Mouse (Mus musculus) myocyte (in vitro differentiated cells): ENCODE results near the gene Cldn3. TPM values are rescaled to one million over a fixed set of nuclear protein-coding genes. Genes with fewer than 3 reads are reported as not detected.

Experiments
- H3K27me3 ChIP-seq: one replicate; pipeline ENCODE4 v1.6.1; 2011; ENCODE audit not compliant: control insufficient read depth, insufficient read depth, insufficient read length
- H3K36me3 ChIP-seq: one replicate; pipeline ENCODE4 v1.6.1; 2011; ENCODE audit not compliant: control insufficient read depth, insufficient read depth
- H3K4me2 ChIP-seq: one replicate; pipeline ENCODE4 v1.6.1; 2011; ENCODE audit warnings: low read depth, control low read depth
- H3K4me3 ChIP-seq: one replicate; pipeline ENCODE4 v1.5.1; 2011; ENCODE audit warnings: mild to moderate bottlenecking, control low read depth, moderate library complexity
- H3K79me2 ChIP-seq: one replicate; pipeline ENCODE4 v1.6.1; 2011; ENCODE audit not compliant: control insufficient read depth, insufficient read depth
- H3ac ChIP-seq: one replicate; pipeline ENCODE4 v1.6.1; 2011; ENCODE audit not compliant: control insufficient read depth, insufficient read length
- CEBPB ChIP-seq: IDR thresholded peaks from 2 replicates; pipeline ENCODE4 v1.6.1; 2011; ENCODE audit warnings: mild to moderate bottlenecking, moderate library complexity; ENCODE audit not compliant: poor library complexity, insufficient read depth, severe bottlenecking
- E2F4 ChIP-seq: IDR thresholded peaks from one replicate; pipeline ENCODE4 v1.6.1; 2011; ENCODE audit warnings: mild to moderate bottlenecking, control low read depth, moderate library complexity; ENCODE audit not compliant: insufficient read depth
- MAX ChIP-seq: IDR thresholded peaks from one replicate; pipeline ENCODE4 v1.6.1; 2011; ENCODE audit warnings: low read depth, mild to moderate bottlenecking, control low read depth
- MYOD1 ChIP-seq, 3 experiments: IDR thresholded peaks; one replicate each; pipeline ENCODE4 v1.6.1; 2011; ENCODE audit warnings: control low read depth in 2 of 3, low read depth in 2 of 3, mild to moderate bottlenecking in 2 of 3, moderate library complexity in 1 of 3; ENCODE audit not compliant: insufficient read length in 2 of 3, control insufficient read depth in 1 of 3
- MYOG ChIP-seq, 3 experiments: IDR thresholded peaks; one replicate each; pipeline ENCODE4 v1.6.1; 2011; ENCODE audit warnings: control low read depth in 2 of 3, low read depth in 2 of 3, mild to moderate bottlenecking in 2 of 3; ENCODE audit not compliant: insufficient read length in 2 of 3, control insufficient read depth in 1 of 3, insufficient read depth in 1 of 3
- POLR2A ChIP-seq: IDR thresholded peaks from one replicate; pipeline ENCODE4 v1.6.1; 2011; ENCODE audit warnings: low read depth, mild to moderate bottlenecking, control low read depth, moderate library complexity; ENCODE audit not compliant: insufficient read length
- POLR2AphosphoS2 ChIP-seq: IDR thresholded peaks from one replicate; pipeline ENCODE4 v1.6.1; 2011; ENCODE audit warnings: low read depth, control low read depth; ENCODE audit not compliant: insufficient read length
- REST ChIP-seq: IDR thresholded peaks from one replicate; pipeline ENCODE4 v1.6.1; 2011; ENCODE audit warnings: mild to moderate bottlenecking, control low read depth, moderate library complexity; ENCODE audit not compliant: insufficient read depth, insufficient read length
- SRF ChIP-seq: IDR thresholded peaks from one replicate; pipeline ENCODE4 v1.6.1; 2011; ENCODE audit warnings: low read depth; ENCODE audit not compliant: control insufficient read depth, insufficient read length
- TCF12 ChIP-seq: IDR thresholded peaks from one replicate; pipeline ENCODE4 v1.6.1; 2011; ENCODE audit warnings: mild to moderate bottlenecking, control low read depth; ENCODE audit not compliant: poor library complexity, insufficient read depth, severe bottlenecking
- TCF3 ChIP-seq: IDR thresholded peaks from one replicate; pipeline ENCODE4 v1.6.1; 2011; ENCODE audit warnings: low read depth, control low read depth; ENCODE audit not compliant: insufficient read length
- USF1 ChIP-seq: IDR thresholded peaks from one replicate; pipeline ENCODE4 v1.6.1; 2011; ENCODE audit warnings: low read depth, mild to moderate bottlenecking, control low read depth, moderate library complexity
- polyA plus RNA-seq: library from polyadenylated mRNA; unstranded; fragments of >200 nt; fragmentation: generic; extraction: Trizol; gene quantifications from one replicate; pipeline ENCODE4 v1.2.1, GENCODE M21; 2012; ENCODE audit warnings: missing spikeins

The Cldn3 gene
- polyA plus RNA-seq, 1 experiment, result not detected

DNA sequence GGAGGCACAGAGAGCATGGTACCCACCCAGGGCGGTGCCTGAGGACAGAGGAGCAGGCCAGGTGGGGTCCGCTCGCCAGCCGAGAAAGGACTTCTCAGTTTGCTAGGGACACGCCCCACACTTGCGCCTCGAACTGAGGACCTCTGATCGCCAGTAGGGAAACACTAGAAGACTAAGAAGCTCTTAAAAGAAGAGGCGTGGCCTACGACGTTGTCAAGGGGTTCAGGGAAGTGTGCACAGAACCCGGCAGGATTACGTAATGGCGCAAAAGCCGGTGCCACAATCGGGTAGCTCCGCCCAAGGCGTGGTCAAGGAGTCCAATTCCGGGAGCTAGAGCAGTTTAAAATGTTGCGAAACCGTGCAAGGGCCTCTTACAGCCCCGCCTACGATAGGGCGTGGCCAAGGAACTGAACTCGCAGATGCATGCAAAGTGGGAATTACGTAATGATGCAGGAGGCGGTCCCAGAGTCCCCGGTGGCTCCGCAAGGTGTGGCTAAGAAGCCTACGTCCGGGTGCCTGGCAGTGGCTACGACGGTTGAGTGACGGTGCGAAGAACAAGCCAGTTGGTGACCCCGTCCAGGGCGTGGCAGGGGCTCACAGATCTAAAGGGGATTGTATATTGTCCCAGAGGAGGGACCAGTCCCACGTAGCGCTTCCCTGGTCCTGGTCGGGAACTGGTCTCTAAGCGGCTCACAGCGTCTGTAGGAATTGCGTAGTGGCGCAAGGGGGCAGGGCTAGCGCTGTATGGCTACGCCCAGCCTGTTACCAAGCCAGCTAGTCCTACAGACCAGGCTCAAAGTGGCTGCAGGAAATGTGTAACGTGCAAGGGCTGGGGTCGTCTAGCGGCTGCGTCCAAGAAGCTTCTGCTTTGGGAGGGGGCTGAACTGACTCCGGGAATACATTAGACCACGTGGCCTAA is 22.9 kb downstream of the Cldn3 start, which contains the start of gene Abhd11:
Gene Abhd11 (plus strand): TSS at position 482 of the 919 bp plus-strand sequence.
- TF ChIP-seq SRF (no peak), MYOD1 (IDR thresholded peaks at IDR 0.05; ENCODE audit: control insufficient read depth in 1 of 3, insufficient read length in 2 of 3, low read depth in 2 of 3) (peak in 1 of 3 experiments; percentile 6), MAX (no peak), CEBPB (peak; percentile 99), POLR2A (peak; percentile 73), REST (no peak), POLR2AphosphoS2 (peak; percentile 64), USF1 (peak; percentile 71)
- Histone ChIP-seq H3K4me3 (peak within 1 kb of the TSS; percentile 69), H3K27me3 (no peaks in the 10 kb centered on the region), H3K4me2 (peak within 1 kb of the TSS; percentile 99), H3ac (peak within 1 kb of the TSS; percentile 34), H3K79me2 (no peaks in the 10 kb centered on the region), H3K36me3 (no peaks in the 10 kb centered on the region)

DNA sequence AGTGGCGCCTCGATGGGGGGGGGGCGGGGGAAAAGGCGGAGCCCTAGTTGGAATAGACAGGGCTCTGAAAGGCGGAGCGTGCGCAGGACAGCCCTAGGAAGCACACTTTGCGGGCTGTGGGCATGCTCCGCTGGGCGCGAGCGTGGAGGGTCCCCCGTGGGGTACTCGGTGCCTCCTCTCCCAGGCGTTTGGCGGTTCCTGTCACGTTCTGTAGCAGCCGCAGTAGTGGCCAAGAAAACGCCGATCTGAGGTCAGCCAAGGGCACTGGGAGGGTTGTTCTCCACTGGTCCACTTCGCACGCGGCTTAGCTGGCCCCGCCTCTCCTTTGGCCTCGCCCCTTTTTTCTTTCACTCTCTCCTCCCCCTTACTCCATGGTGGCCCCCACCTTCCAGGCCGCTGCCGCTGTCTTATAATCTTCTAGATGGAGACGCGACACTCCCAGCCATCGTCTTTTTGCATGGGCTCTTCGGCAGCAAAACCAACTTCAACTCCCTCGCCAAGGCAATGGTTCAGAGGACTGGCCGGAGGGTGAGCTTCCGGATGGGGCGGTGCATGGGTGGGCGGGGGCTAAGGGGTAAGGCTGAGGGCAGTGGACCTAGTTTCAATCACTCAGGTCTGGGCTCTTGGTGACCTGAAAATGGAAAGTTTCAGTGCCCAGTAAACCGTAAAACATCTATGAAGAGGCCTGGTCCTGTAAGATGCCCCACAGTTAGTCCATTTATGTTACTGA is 23.7 kb downstream of the Cldn3 start:
- TF ChIP-seq TCF12 (no peak), TCF3 (no peak), REST (no peak), POLR2AphosphoS2 (peak; percentile 17), CEBPB (no peak), POLR2A (peak; percentile 59), MAX (no peak), USF1 (no peak), E2F4 (no peak), MYOD1 (IDR thresholded peaks at IDR 0.05; ENCODE audit: control insufficient read depth in 1 of 3, insufficient read length in 2 of 3, low read depth in 2 of 3) (no peak), SRF (no peak), MYOG (IDR thresholded peaks at IDR 0.05; ENCODE audit: control insufficient read depth in 1 of 3, insufficient read depth in 1 of 3, insufficient read length in 2 of 3, low read depth in 2 of 3) (no peak)
- H3K79me2 ChIP-seq, result no peaks in the 10 kb centered on the region
- H3ac ChIP-seq, result peak overlapping the region; percentile 34

DNA sequence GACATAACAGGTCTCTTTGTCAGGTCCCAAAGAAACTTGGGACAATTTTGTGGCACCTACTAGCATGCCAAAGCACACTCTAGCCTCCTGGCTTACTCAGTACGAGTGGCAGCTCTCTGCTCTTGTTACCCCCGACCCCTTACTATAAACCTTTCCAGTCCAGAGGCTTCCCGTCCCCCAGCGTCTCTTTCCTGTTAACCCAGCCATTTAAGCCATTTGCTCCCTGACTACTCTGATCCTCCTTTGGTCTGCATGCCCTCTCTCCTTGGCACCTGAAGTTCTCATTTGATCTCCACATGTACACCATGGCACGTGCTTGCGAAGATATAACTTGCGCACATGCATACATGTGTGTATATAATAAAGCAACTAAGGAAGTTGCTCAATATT is 24.3 kb downstream of the Cldn3 start:
- TF ChIP-seq USF1 (no peak), POLR2AphosphoS2 (no peak), MYOD1 (IDR thresholded peaks at IDR 0.05; ENCODE audit: control insufficient read depth in 1 of 3, insufficient read length in 2 of 3, low read depth in 2 of 3) (no peak), TCF3 (no peak), SRF (no peak), CEBPB (no peak), E2F4 (no peak), REST (no peak), MYOG (IDR thresholded peaks at IDR 0.05; ENCODE audit: control insufficient read depth in 1 of 3, insufficient read depth in 1 of 3, insufficient read length in 2 of 3, low read depth in 2 of 3) (no peak), POLR2A (no peak), MAX (no peak), TCF12 (no peak)
- Histone ChIP-seq H3K4me2 (peak overlapping the region; percentile 99), H3K4me3 (peak overlapping the region; percentile 69), H3ac (peak overlapping the region; percentile 34), H3K27me3 (no peaks in the 10 kb centered on the region), H3K36me3 (no peaks in the 10 kb centered on the region), H3K79me2 (no peaks in the 10 kb centered on the region)

More for the DNA sequence above, 23.7 kb downstream of the Cldn3 start:
- Histone ChIP-seq H3K27me3 (no peaks in the 10 kb centered on the region), H3K36me3 (no peaks in the 10 kb centered on the region), H3K4me2 (peak overlapping the region; percentile 99), H3K4me3 (peak overlapping the region; percentile 69)

DNA sequence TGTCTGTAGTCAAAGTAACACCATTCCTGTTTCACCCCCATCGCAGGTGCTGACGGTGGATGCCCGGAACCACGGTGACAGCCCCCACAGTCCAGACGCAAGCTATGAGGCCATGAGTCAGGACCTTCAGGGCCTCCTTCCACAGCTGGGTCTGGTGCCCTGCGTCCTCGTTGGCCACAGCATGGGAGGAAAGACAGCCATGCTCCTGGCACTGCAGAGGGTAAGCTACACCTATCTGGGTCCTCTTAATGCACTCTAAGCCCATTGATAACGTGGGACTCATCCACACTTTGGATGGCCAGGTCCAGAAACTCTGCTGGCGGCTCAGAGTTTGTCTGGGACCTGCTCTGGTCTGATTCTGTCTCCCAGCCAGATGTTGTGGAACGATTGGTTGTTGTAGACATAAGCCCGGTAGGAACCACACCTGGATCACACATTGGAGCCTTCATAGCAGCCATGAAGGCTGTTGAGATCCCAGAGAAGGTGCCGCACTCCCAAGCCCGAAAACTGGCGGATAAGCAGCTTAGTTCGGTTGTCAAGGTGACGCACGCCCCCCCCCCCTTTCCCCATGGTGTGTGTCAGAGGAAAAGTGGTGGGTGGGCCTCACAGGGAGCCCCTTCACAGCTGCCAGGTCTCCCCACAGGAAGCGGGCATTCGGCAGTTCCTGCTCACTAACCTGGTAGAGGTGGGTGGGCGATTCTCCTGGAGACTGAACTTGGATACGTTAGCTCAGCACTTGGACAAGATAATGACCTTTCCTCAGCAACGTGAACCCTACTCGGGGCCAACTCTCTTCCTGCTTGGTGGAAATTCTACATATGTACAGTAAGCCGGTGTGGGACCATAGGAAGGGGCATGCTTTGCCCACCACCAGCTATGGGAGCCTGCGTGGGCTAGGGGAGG is 25.1 kb downstream of the Cldn3 start:
- no peak overlapping the region for H3K4me2 ChIP-seq

More for the DNA sequence above, 25.1 kb downstream of the Cldn3 start:
- no peaks in the 10 kb centered on the region for H3K27me3 ChIP-seq
- H3K79me2 ChIP-seq, result no peaks in the 10 kb centered on the region
- H3ac ChIP-seq, result no peak overlapping the region
- no peaks in the 10 kb centered on the region for H3K36me3 ChIP-seq
- TF ChIP-seq TCF3 (no peak), MAX (no peak), USF1 (no peak), MYOG (IDR thresholded peaks at IDR 0.05; ENCODE audit: control insufficient read depth in 1 of 3, insufficient read depth in 1 of 3, insufficient read length in 2 of 3, low read depth in 2 of 3) (no peak)
- H3K4me3 ChIP-seq, result peak overlapping the region; percentile 69
